Mouse (Mus musculus) neural tube, embryonic 15.5 days (tissue): ENCODE data around the gene Lrr1. TPM values are rescaled to one million over a fixed set of nuclear protein-coding genes. Genes with fewer than 3 reads are reported as not detected.

Experiments used
- microRNA-seq: library from miRNA; unstranded; fragments of <30 nt; microRNA quantifications from one replicate; pipeline ENCODE4, GENCODE M21; 2017
- polyA plus RNA-seq: library from polyadenylated mRNA; unstranded; fragments of >200 nt; fragmentation: Nextera tagmentation; extraction: Ambion mirVana; gene quantifications from 2 replicates; pipeline ENCODE4 v1.2.1, GENCODE M21; 2015

Gene Lrr1
- polyA plus RNA-seq, 1 experiment from 2014 or later, result 4.1 TPM

Small RNAs within 50 kb of the gene (microRNA-seq; reads per million reads assigned to microRNA genes)
- gene Gm47287, result not detected
- gene Gm47295, result not detected

Other genes with a start within 250 kb of the Lrr1 start
- gene Rps29, start 9.6 kb upstream of the Lrr1 start, polyA plus RNA-seq, result 1,119 and 1,180 TPM in 2 replicates
- gene Rpl36al, start 15.3 kb downstream of the Lrr1 start, polyA plus RNA-seq, result 405 and 435 TPM in 2 replicates
- 40.7 and 42.8 TPM in 2 replicates for gene Mgat2, start 15.3 kb downstream of the Lrr1 start, polyA plus RNA-seq
- gene Gm49383, start 28.3 kb downstream of the Lrr1 start, polyA plus RNA-seq, result 9.4 and 18.8 TPM in 2 replicates
- 7.7 and 8.4 TPM in 2 replicates for gene Dnaaf2, start 29.6 kb downstream of the Lrr1 start, polyA plus RNA-seq
- 9.5 and 13.7 TPM in 2 replicates for gene Gm49384, start 35.5 kb downstream of the Lrr1 start, polyA plus RNA-seq
- gene Pole2, start 59.4 kb downstream of the Lrr1 start, polyA plus RNA-seq, result 4.4 and 9.6 TPM in 2 replicates
- 14.9 and 17.7 TPM in 2 replicates for gene Klhdc1, start 72.4 kb downstream of the Lrr1 start, polyA plus RNA-seq
- 231 and 265 TPM in 2 replicates for gene Klhdc2, start 127.9 kb downstream of the Lrr1 start, polyA plus RNA-seq
- gene Nemf, start 188.4 kb downstream of the Lrr1 start, polyA plus RNA-seq, result 89.8 and 91.1 TPM in 2 replicates
- 28.3 and 33.5 TPM in 2 replicates for gene Arf6, start 203.3 kb downstream of the Lrr1 start, polyA plus RNA-seq
- gene Gm9887, start 203.6 kb downstream of the Lrr1 start, polyA plus RNA-seq, result 0.82 and 0.87 TPM in 2 replicates